10 mouse cellular contexts compared by ENCODE assay signal in the genomic region with DNA sequence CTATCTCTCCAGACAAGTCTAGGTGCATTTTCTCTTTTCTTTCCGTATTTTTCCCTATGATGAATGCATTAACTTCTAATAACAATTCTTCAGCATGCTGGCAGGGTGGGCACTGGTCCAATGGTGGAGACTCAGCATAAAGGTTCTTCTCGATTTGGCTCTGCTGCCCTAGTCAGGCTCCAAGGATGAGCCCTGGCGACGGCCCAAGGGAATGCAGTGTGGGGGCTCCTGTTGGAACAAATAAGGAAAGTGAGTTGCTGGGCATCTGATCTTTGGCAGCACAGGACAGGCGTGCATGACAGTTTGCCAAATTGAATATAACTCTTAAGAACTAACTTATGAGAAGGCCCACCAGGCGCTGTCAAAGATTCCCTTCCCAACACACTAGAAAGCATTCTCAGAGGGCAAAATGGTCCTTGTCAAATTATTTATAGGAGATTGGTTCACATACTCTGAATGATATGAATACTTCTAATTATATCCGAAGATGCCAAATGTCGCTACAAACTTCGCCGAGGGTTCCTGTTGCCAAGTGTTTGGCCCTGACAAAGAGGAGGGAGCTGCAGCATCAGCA. TPM values are rescaled to one million over a fixed set of nuclear protein-coding genes. Genes with fewer than 3 reads are reported as not detected.
DNase-seq lines count a peak whose midpoint lies in the region; ATAC-seq and TF ChIP-seq lines count a peak whose summit lies in the region.
"Had no signal": no experiment of that assay in that cellular context is flagged by ENCODE, and none has a peak within 500 bp of the region (broad histone marks: within the 10 kb centered on the region; RNA-seq: fewer than 3 reads in every experiment).

A gene (plus strand): TSS at position 524 of the 574 bp plus-strand sequence.

- no peak within 1 kb of the TSS for H3K9ac ChIP-seq in limb, embryonic 13.5 days

- WGBS in limb, embryonic 13.5 days = 84% methylated on average over 10 of the region's 10 CpGs
- WGBS in limb, embryonic 10.5 days = 88% methylated on average over 10 of the region's 10 CpGs
- 83% methylated on average over 10 of the region's 10 CpGs for WGBS in kidney, adult 2 months

- peak; percentile 83 to 87 for DNase-seq in cerebellum, postnatal 14 days
- DNase-seq in cerebellum, adult 8-10 months = no peak
- DNase-seq in limb, embryonic 10.5 days (ENCODE audit: low spot score) = no peak
- peak; percentile 5 for DNase-seq in NIH3T3 (ENCODE audit: low read depth)
- no peak for DNase-seq in gastrocnemius, postnatal 25 days
- DNase-seq in kidney, adult 2 months = no peak
- no peak for DNase-seq in yolk sac, embryonic 10.5 days (ENCODE audit: low spot score)

- no peaks in the 10 kb centered on the region for H3K9me3 ChIP-seq in limb, embryonic 13.5 days
- H3K9me3 ChIP-seq in limb, embryonic 10.5 days (replicated peaks) = no peaks in the 10 kb centered on the region

- no peak within 1 kb of the TSS for H3K27ac ChIP-seq in limb, embryonic 13.5 days
- no peak within 1 kb of the TSS for H3K27ac ChIP-seq in limb, embryonic 10.5 days
- H3K27ac ChIP-seq in kidney, adult 2 months (ENCODE audit: insufficient read depth, low read depth, low read length) = no peak within 1 kb of the TSS

- no peaks in the 10 kb centered on the region for H3K36me3 ChIP-seq in limb, embryonic 13.5 days
- H3K36me3 ChIP-seq in limb, embryonic 10.5 days = no peaks in the 10 kb centered on the region
- no peaks in the 10 kb centered on the region for H3K36me3 ChIP-seq in kidney, adult 2 months (ENCODE audit: control insufficient read depth, insufficient read depth, low read length)

- H3K4me1 ChIP-seq in limb, embryonic 13.5 days = no peaks in the 10 kb centered on the region
- H3K4me1 ChIP-seq in limb, embryonic 10.5 days = no peaks in the 10 kb centered on the region
- H3K4me1 ChIP-seq in kidney, adult 2 months (ENCODE audit: control insufficient read depth, insufficient read depth, low read length) = no peaks in the 10 kb centered on the region

- no peak; the same call in 1 of the 2 replicates for ATAC-seq in limb, embryonic 13.5 days (ENCODE audit: low FRiP score, low read depth)

- TF ChIP-seq CTCF in kidney, adult 2 months (conservative IDR thresholded peaks at IDR 0.05; ENCODE audit: insufficient read depth, insufficient read length, low read depth, low read length) = no peak

- H3K4me3 ChIP-seq in limb, embryonic 13.5 days = no peak within 1 kb of the TSS
- H3K4me3 ChIP-seq in limb, embryonic 10.5 days = no peak within 1 kb of the TSS
- H3K4me3 ChIP-seq in kidney, adult 2 months (ENCODE audit: insufficient read depth, low read depth, low read length) = no peak within 1 kb of the TSS

- no peak for TF ChIP-seq POLR2A in kidney, adult 2 months (IDR thresholded peaks at IDR 0.05; ENCODE audit: low read depth, low read length)

- H3K27me3 ChIP-seq in limb, embryonic 13.5 days = no peaks in the 10 kb centered on the region
- H3K27me3 ChIP-seq in limb, embryonic 10.5 days (ENCODE audit: low read depth, poor library complexity, severe bottlenecking) = no peaks in the 10 kb centered on the region
- H3K27me3 ChIP-seq in kidney, adult 2 months (replicated peaks; ENCODE audit: control insufficient read depth, insufficient read depth, low read length) = no peaks in the 10 kb centered on the region

- H3K4me2 ChIP-seq in limb, embryonic 13.5 days (replicated peaks) = no peak within 1 kb of the TSS
- H3K4me2 ChIP-seq: heart, embryonic 11.5 days had no signal

RNA-seq across cellular contexts. Expression of the gene that starts here (rescaled TPM):
- 23.9 and 27.5 TPM in 2 replicates for polyA plus RNA-seq in limb, embryonic 13.5 days (2015; fragmentation: Nextera tagmentation; extraction: Ambion mirVana)
- polyA plus RNA-seq in limb, embryonic 10.5 days (2016; fragmentation: Nextera tagmentation; extraction: Ambion mirVana) = 0.11 TPM in 1 of 2 replicates, not detected in the other
- 100 to 1,000 TPM; 217 to 253 TPM for total RNA-seq in gastrocnemius, postnatal 25 days (2021)
- polyA plus RNA-seq in kidney, adult 2 months (2012; rRNA removed) = 0.02 TPM in 1 of 2 replicates, not detected in the other
- total RNA-seq: neutrophil, adult 5-6 weeks had no signal

Comparison
In these comparisons a context has a peak if more than half of its experiments do, and no peak if none do; other contexts are left out.
1. RNA of the gene that starts here (polyA plus RNA-seq): 23.9 to 27.5 TPM in limb, embryonic 13.5 days; 0.11 TPM in limb, embryonic 10.5 days and 0.02 TPM in kidney, adult 2 months; every median in the first group is over 10 times any median in the second.
2. DNase-seq: peak in cerebellum, postnatal 14 days (2 of 2) and NIH3T3 (single experiment); none in cerebellum, adult 8-10 months (single experiment), limb, embryonic 10.5 days (single experiment), gastrocnemius, postnatal 25 days (single experiment), kidney, adult 2 months (single experiment) and yolk sac, embryonic 10.5 days (single experiment).